Mouse (Mus musculus): ENCODE results near the gene Traf3.

The Traf3 gene

GRCm38 (mm10) chr12:111265212-111265611 lies 99.0 kb downstream of the Traf3 start:
- TF ChIP-seq POU5F1 (IDR thresholded peaks at IDR 0.05; ENCODE audit: borderline replicate concordance, low read length) (no peak), CTCF (conservative IDR thresholded peaks at IDR 0.05; ENCODE audit: low read length) (no peak), NANOG (IDR thresholded peaks at IDR 0.05; ENCODE audit: borderline replicate concordance, low read length) (no peak)
- Histone ChIP-seq H3K4me3 (replicated peaks; ENCODE audit: low read length) (no peak overlapping the region), H3K27me3 (ENCODE audit: insufficient read depth, low read length) (peaks cover 19% of the 10 kb centered on the region), H3K4me1 (replicated peaks; ENCODE audit: low read depth, low read length) (peaks cover 58% of the 10 kb centered on the region), H3K9me3 (ENCODE audit: low read length) (no peaks in the 10 kb centered on the region), H3K36me3 (ENCODE audit: insufficient read depth, low read length) (peaks cover 39% of the 10 kb centered on the region)

- Histone ChIP-seq H3K27me3 (ENCODE audit: insufficient read depth, low read length) (peaks cover 33% of the 10 kb centered on the region), H3K36me3 (ENCODE audit: insufficient read depth, low read length) (peaks cover 27% of the 10 kb centered on the region), H3K4me3 (replicated peaks; ENCODE audit: low read length) (no peak overlapping the region), H3K4me1 (replicated peaks; ENCODE audit: low read depth, low read length) (peaks cover 61% of the 10 kb centered on the region), H3K9me3 (ENCODE audit: low read length) (no peaks in the 10 kb centered on the region)
- no peak for TF ChIP-seq NANOG (IDR thresholded peaks at IDR 0.05; ENCODE audit: borderline replicate concordance, low read length)
- no peak for TF ChIP-seq POU5F1 (IDR thresholded peaks at IDR 0.05; ENCODE audit: borderline replicate concordance, low read length)
- TF ChIP-seq CTCF (conservative IDR thresholded peaks at IDR 0.05; ENCODE audit: low read length), result no peak
These were observed 100.4 kb downstream of the Traf3 start for GRCm38 (mm10) chr12:111266592-111266991.

- H3K9me3 ChIP-seq (ENCODE audit: low read length), result no peaks in the 10 kb centered on the region
- TF ChIP-seq POU5F1 (IDR thresholded peaks at IDR 0.05; ENCODE audit: borderline replicate concordance, low read length), result no peak
- TF ChIP-seq NANOG (IDR thresholded peaks at IDR 0.05; ENCODE audit: borderline replicate concordance, low read length), result no peak
- no peak for TF ChIP-seq CTCF (conservative IDR thresholded peaks at IDR 0.05; ENCODE audit: low read length)
- peaks cover 16% of the 10 kb centered on the region for H3K36me3 ChIP-seq (ENCODE audit: insufficient read depth, low read length)
- H3K27me3 ChIP-seq (ENCODE audit: insufficient read depth, low read length), result peaks cover 44% of the 10 kb centered on the region
- no peak overlapping the region for H3K4me3 ChIP-seq (replicated peaks; ENCODE audit: low read length)
- peaks cover 68% of the 10 kb centered on the region for H3K4me1 ChIP-seq (replicated peaks; ENCODE audit: low read depth, low read length)
These were observed 101.6 kb downstream of the Traf3 start for GRCm38 (mm10) chr12:111267673-111268325.

GRCm38 (mm10) chr12:111270629-111271277 lies 104.6 kb downstream of the Traf3 start, which contains the start of gene Amn:
Amn (plus strand) TSS chr12:111271095.
- peaks cover 73% of the 10 kb centered on the region for H3K27me3 ChIP-seq (ENCODE audit: insufficient read depth, low read length)

GRCm38 (mm10) chr12:111271406-111271805 lies 105.2 kb downstream of the Traf3 start:
- Histone ChIP-seq H3K27me3 (ENCODE audit: insufficient read depth, low read length) (peaks cover 80% of the 10 kb centered on the region), H3K9me3 (ENCODE audit: low read length) (no peaks in the 10 kb centered on the region), H3K4me3 (replicated peaks; ENCODE audit: low read length) (peak overlapping the region; percentile 73), H3K36me3 (ENCODE audit: insufficient read depth, low read length) (no peaks in the 10 kb centered on the region), H3K4me1 (replicated peaks; ENCODE audit: low read depth, low read length) (peaks cover 81% of the 10 kb centered on the region)
- TF ChIP-seq POU5F1 (IDR thresholded peaks at IDR 0.05; ENCODE audit: borderline replicate concordance, low read length), result no peak
- no peak for TF ChIP-seq CTCF (conservative IDR thresholded peaks at IDR 0.05; ENCODE audit: low read length)

More at GRCm38 (mm10) chr12:111270629-111271277, 104.6 kb downstream of the Traf3 start, which contains the start of gene Amn:
- Histone ChIP-seq H3K4me1 (replicated peaks; ENCODE audit: low read depth, low read length) (peaks cover 75% of the 10 kb centered on the region), H3K9me3 (ENCODE audit: low read length) (no peaks in the 10 kb centered on the region), H3K36me3 (ENCODE audit: insufficient read depth, low read length) (no peaks in the 10 kb centered on the region), H3K4me3 (replicated peaks; ENCODE audit: low read length) (peak within 1 kb of the TSS; percentile 73)
- TF ChIP-seq POU5F1 (IDR thresholded peaks at IDR 0.05; ENCODE audit: borderline replicate concordance, low read length), result no peak
- no peak for TF ChIP-seq CTCF (conservative IDR thresholded peaks at IDR 0.05; ENCODE audit: low read length)
- TF ChIP-seq NANOG (IDR thresholded peaks at IDR 0.05; ENCODE audit: borderline replicate concordance, low read length), result no peak

- peaks cover 85% of the 10 kb centered on the region for H3K27me3 ChIP-seq (ENCODE audit: insufficient read depth, low read length)
- peak overlapping the region; percentile 73 for H3K4me3 ChIP-seq (replicated peaks; ENCODE audit: low read length)
- TF ChIP-seq NANOG (IDR thresholded peaks at IDR 0.05; ENCODE audit: borderline replicate concordance, low read length), result no peak
- TF ChIP-seq CTCF (conservative IDR thresholded peaks at IDR 0.05; ENCODE audit: low read length), result no peak
- no peak for TF ChIP-seq POU5F1 (IDR thresholded peaks at IDR 0.05; ENCODE audit: borderline replicate concordance, low read length)
- no peaks in the 10 kb centered on the region for H3K36me3 ChIP-seq (ENCODE audit: insufficient read depth, low read length)
- peaks cover 81% of the 10 kb centered on the region for H3K4me1 ChIP-seq (replicated peaks; ENCODE audit: low read depth, low read length)
- H3K9me3 ChIP-seq (ENCODE audit: low read length), result no peaks in the 10 kb centered on the region
These were observed 105.8 kb downstream of the Traf3 start for GRCm38 (mm10) chr12:111271966-111272365.

GRCm38 (mm10) chr12:111272420-111272819 lies 106.2 kb downstream of the Traf3 start:
- Histone ChIP-seq H3K9me3 (ENCODE audit: low read length) (no peaks in the 10 kb centered on the region), H3K4me1 (replicated peaks; ENCODE audit: low read depth, low read length) (peaks cover 77% of the 10 kb centered on the region), H3K4me3 (replicated peaks; ENCODE audit: low read length) (no peak overlapping the region), H3K27me3 (ENCODE audit: insufficient read depth, low read length) (peaks cover 90% of the 10 kb centered on the region), H3K36me3 (ENCODE audit: insufficient read depth, low read length) (no peaks in the 10 kb centered on the region)
- TF ChIP-seq CTCF (conservative IDR thresholded peaks at IDR 0.05; ENCODE audit: low read length) (peak; percentile 96), POU5F1 (IDR thresholded peaks at IDR 0.05; ENCODE audit: borderline replicate concordance, low read length) (no peak)

GRCm38 (mm10) chr12:111274006-111274405 lies 107.8 kb downstream of the Traf3 start:
- TF ChIP-seq POU5F1 (IDR thresholded peaks at IDR 0.05; ENCODE audit: borderline replicate concordance, low read length) (no peak), NANOG (IDR thresholded peaks at IDR 0.05; ENCODE audit: borderline replicate concordance, low read length) (no peak), CTCF (conservative IDR thresholded peaks at IDR 0.05; ENCODE audit: low read length) (no peak)
- H3K36me3 ChIP-seq (ENCODE audit: insufficient read depth, low read length), result no peaks in the 10 kb centered on the region
- H3K9me3 ChIP-seq (ENCODE audit: low read length), result no peaks in the 10 kb centered on the region
- H3K4me3 ChIP-seq (replicated peaks; ENCODE audit: low read length), result peak overlapping the region; percentile 74
- H3K27me3 ChIP-seq (ENCODE audit: insufficient read depth, low read length), result peaks cover 94% of the 10 kb centered on the region
- H3K4me1 ChIP-seq (replicated peaks; ENCODE audit: low read depth, low read length), result peaks cover 61% of the 10 kb centered on the region

All from E14TG2a.4 (cell line).